Mouse (Mus musculus): ENCODE measurements around the gene Mlph. TPM values are rescaled to one million over a fixed set of nuclear protein-coding genes. Genes with fewer than 3 reads are reported as not detected.
A peak's percentile ranks its signal among the peaks of the same experiment; 100 is the strongest.

The Mlph gene
- polyA plus RNA-seq, 1 experiment from 2014 or later: 0.51 TPM

DNA sequence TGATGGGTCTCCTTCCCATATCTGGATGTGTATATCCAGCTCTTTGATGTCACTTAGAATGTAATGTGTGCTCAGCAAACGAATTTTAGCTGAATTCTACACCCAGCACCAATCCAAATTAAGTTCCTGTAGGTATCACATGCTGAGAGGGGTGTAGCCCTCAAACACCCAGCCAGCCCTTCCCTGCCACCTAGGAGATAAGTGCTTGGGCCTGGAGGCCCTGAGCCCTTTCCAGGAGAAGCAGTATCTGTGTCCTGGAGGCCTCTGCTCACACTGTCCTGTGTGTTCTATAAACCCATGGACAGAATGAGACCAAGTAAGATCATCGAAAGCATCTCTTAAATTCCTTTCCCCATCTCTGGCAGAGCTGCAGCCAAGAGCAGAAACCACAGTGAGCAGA, 32.4 kb downstream of the Mlph start:
- 70% methylated on average over 2 of the region's 2 CpGs for WGBS
- H3K27ac ChIP-seq: no peak overlapping the region
- no peak overlapping the region for H3K4me2 ChIP-seq (replicated peaks)
- no peaks in the 10 kb centered on the region for H3K27me3 ChIP-seq
- H3K9me3 ChIP-seq: no peaks in the 10 kb centered on the region
- no peak overlapping the region for H3K9ac ChIP-seq
- H3K36me3 ChIP-seq: no peaks in the 10 kb centered on the region
- no peak for ATAC-seq (ENCODE audit: insufficient number of reproducible peaks, insufficient read depth, low FRiP score, low TSS enrichment)
- H3K4me3 ChIP-seq: no peak overlapping the region
- H3K4me1 ChIP-seq: no peaks in the 10 kb centered on the region

DNA sequence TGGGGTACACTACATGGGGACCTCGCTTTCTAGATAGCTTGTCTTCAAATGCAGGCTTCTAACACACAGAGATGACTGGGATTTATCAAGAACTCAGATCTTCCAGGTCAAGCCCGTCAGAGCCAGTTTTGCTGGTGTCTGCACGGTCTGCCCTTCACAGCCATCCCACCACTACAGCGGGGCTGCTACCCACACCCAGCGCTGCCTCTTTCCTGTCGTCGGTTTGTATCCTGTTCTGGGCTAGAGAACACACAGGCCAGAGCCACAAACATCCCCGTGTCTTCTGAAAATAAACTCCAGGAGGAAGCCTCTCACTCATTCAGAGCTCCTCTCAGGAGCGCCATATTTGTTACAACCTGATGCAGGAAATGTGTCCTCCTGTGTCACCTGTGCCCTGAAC, 34.4 kb downstream of the Mlph start:
- Histone ChIP-seq H3K27ac (no peak overlapping the region), H3K4me1 (no peaks in the 10 kb centered on the region), H3K9me3 (no peaks in the 10 kb centered on the region), H3K4me2 (replicated peaks) (no peak overlapping the region), H3K36me3 (no peaks in the 10 kb centered on the region), H3K4me3 (no peak overlapping the region), H3K27me3 (no peaks in the 10 kb centered on the region), H3K9ac (no peak overlapping the region)
- ATAC-seq (ENCODE audit: insufficient number of reproducible peaks, insufficient read depth, low FRiP score, low TSS enrichment): no peak
- 75% methylated on average over 9 of the region's 9 CpGs for WGBS

DNA sequence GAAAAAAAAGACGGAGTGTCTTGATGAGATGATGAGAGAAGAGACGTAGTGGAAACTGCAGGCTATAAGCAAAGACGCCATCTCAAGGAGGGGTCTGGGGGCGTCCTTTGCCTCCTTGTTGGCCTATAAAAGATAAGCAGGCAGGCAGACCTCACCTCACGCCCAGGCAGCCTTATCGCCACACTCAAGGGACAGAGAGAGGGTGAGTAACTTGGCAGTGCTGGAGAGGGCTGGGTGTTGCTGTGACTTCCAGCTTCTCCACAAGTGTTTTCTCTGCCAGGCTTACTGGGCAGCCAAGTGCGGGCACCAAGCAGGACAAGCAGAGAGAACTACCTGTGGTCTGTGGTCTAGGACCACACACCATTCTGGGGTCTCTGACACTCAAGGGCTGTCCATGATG, 36.8 kb downstream of the Mlph start:
- Histone ChIP-seq H3K9ac (no peak overlapping the region), H3K27ac (no peak overlapping the region), H3K4me2 (replicated peaks) (no peak overlapping the region), H3K4me3 (no peak overlapping the region), H3K36me3 (no peaks in the 10 kb centered on the region), H3K27me3 (no peaks in the 10 kb centered on the region), H3K4me1 (no peaks in the 10 kb centered on the region), H3K9me3 (no peaks in the 10 kb centered on the region)
- no peak for ATAC-seq (ENCODE audit: insufficient number of reproducible peaks, insufficient read depth, low FRiP score, low TSS enrichment)
- WGBS: 77% methylated on average over 7 of the region's 7 CpGs

DNA sequence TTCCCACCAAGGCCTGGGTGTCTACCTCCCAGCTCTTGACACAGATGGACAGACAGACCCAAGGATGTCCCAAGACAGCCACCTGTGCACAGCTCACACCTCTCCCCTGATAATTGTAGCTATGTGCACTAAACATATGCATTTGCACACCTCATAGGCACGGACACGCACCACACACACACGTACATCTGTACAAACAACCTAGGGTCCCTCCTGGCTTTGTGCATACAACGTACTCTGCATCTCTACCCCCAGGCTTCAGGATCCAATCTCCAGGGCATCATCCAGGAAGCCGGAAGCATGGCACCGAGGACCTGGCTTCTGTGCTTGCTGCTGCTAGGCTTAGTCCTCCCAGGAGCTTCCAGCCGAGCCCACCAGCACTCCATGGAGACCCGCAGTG, 37.9 kb downstream of the Mlph start, which contains the start of gene Prlh:
Gene Prlh (plus strand): TSS at position 301 of the 400 bp plus-strand sequence.
- Histone ChIP-seq H3K27me3 (no peaks in the 10 kb centered on the region), H3K27ac (no peak within 1 kb of the TSS), H3K36me3 (no peaks in the 10 kb centered on the region), H3K4me1 (no peaks in the 10 kb centered on the region), H3K9me3 (no peaks in the 10 kb centered on the region), H3K9ac (no peak within 1 kb of the TSS), H3K4me2 (replicated peaks) (no peak within 1 kb of the TSS), H3K4me3 (no peak within 1 kb of the TSS)
- ATAC-seq (ENCODE audit: insufficient number of reproducible peaks, insufficient read depth, low FRiP score, low TSS enrichment): no peak
- 80% methylated on average over 8 of the region's 8 CpGs for WGBS

DNA sequence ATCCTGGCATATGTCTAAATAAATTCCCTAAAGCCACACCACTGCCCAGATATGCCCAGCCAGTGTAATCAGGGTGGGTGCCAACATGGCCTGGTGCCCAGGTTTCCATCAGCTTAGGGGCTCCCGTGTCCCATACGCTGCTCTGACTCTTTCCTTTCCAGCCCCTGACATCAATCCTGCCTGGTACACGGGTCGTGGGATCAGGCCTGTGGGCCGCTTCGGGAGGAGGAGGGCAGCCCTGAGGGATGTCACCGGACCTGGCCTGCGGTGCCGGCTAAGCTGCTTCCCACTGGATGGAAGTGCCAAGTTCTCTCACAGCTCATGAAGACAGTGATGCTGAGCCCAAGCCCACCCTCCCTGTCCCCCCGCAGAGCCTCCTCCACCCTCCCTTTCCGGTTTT, 38.8 kb downstream of the Mlph start:
- WGBS: 75% methylated on average over 11 of the region's 11 CpGs
- Histone ChIP-seq H3K4me1 (no peaks in the 10 kb centered on the region), H3K27me3 (no peaks in the 10 kb centered on the region; the same call in 1 of the 2 replicates), H3K4me2 (replicated peaks) (no peak overlapping the region), H3K9me3 (no peaks in the 10 kb centered on the region), H3K27ac (no peak overlapping the region), H3K4me3 (no peak overlapping the region), H3K9ac (no peak overlapping the region), H3K36me3 (no peaks in the 10 kb centered on the region)
- ATAC-seq (ENCODE audit: insufficient number of reproducible peaks, insufficient read depth, low FRiP score, low TSS enrichment): no peak

DNA sequence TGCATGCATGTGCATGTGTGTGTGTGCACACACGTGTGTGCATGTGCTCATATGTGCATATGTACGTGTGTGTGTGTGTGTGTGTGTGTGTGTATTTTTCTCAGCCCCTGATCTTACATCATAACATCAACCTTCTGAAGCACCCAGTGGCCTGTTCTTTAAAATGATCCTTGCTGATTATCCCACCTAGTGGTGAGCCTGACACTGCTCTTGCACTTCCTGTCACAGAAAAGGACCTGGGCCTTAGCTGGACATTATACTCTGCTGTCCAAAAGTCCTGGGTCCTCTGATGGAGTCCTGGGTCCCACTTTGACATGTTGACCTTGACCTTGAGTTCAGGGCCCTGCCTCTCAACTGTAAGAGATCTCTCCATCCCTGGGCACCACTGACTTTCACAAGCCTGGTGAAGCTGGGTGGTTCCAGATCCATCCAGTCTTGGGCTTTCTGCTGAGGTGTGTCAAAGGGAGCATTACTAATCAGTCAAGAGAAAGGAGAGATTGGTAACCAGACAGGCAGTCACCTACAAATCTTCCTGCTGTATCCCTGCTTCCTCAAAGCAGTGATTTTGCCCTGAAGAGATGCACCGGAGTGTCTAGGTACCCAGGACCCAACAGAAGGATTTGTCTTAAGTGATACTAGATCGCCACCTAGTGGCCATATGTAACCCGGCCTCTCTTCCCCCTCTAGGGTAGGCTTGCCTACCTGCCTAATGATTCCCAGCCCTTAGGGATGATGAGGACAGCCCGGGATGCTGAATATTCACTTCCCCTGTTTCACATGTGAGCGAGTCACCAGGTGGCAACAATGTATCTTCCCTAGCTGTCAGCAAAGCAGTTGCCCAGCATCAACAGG, 41.6 kb downstream of the Mlph start:
- H3K4me1 ChIP-seq: no peaks in the 10 kb centered on the region
- no peaks in the 10 kb centered on the region for H3K36me3 ChIP-seq
- no peak overlapping the region for H3K4me2 ChIP-seq (replicated peaks)
- no peaks in the 10 kb centered on the region; the same call in 1 of the 2 replicates for H3K27me3 ChIP-seq
- peak; percentile 76; the same call in 1 of the 2 replicates for ATAC-seq (ENCODE audit: insufficient number of reproducible peaks, insufficient read depth, low FRiP score, low TSS enrichment)
- H3K9ac ChIP-seq: no peak overlapping the region
- H3K27ac ChIP-seq: no peak overlapping the region
- 28% methylated on average over 7 of the region's 7 CpGs for WGBS
- no peak overlapping the region for H3K4me3 ChIP-seq
- H3K9me3 ChIP-seq: no peaks in the 10 kb centered on the region

DNA sequence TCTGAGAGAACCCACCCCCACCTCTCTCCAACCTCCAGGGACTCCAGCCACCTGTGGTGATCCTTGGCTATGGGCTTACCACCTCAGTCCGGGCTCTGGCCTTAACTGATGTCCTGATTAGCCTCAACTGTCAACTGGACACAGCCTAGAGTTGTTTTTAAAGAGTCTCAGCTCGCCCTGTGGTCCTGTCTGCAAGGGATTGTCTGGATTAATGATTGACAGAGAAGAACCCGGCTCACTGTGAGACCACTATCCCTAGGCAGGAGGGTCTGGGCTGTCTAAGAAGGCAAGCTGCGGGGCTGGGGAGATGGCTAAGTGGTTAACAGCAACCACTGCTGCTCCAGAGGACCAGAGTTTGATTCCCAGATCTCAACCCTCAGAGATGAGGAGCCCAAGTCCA, 47.6 kb downstream of the Mlph start:
- Histone ChIP-seq H3K4me3 (no peak overlapping the region), H3K27ac (no peak overlapping the region), H3K4me1 (peaks cover 15% of the 10 kb centered on the region; the same call in 1 of the 2 replicates), H3K4me2 (replicated peaks) (no peak overlapping the region), H3K36me3 (no peaks in the 10 kb centered on the region), H3K27me3 (no peaks in the 10 kb centered on the region; the same call in 1 of the 2 replicates), H3K9ac (no peak overlapping the region), H3K9me3 (no peaks in the 10 kb centered on the region)
- no peak for ATAC-seq (ENCODE audit: insufficient number of reproducible peaks, insufficient read depth, low FRiP score, low TSS enrichment)
- WGBS: 36% methylated on average over 4 of the region's 4 CpGs

DNA sequence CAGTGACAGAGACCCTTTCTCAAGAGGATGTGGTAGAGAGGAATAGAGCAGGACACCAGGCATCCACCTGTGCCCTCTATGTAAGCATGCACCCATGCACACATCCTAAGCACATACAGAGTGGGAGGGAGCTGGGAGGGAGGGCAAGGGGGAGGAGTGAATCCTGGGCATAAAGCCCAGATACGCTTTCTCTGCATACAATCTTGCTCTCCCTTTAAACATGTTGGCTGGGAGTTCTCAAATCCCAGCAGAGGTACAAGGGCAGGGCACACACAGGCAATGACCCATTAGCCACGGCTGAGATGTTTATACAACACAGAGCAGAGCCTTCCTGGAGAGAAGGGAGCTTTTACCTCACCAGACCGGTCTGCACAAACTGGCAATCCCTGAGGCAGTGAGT, 48.1 kb downstream of the Mlph start:
- Histone ChIP-seq H3K4me2 (replicated peaks) (no peak overlapping the region), H3K9ac (no peak overlapping the region), H3K27ac (no peak overlapping the region), H3K4me1 (peaks cover 15% of the 10 kb centered on the region; the same call in 1 of the 2 replicates), H3K4me3 (no peak overlapping the region), H3K27me3 (no peaks in the 10 kb centered on the region; the same call in 1 of the 2 replicates), H3K36me3 (no peaks in the 10 kb centered on the region), H3K9me3 (no peaks in the 10 kb centered on the region)
- 9% methylated on average over 3 of the region's 3 CpGs for WGBS
- ATAC-seq (ENCODE audit: insufficient number of reproducible peaks, insufficient read depth, low FRiP score, low TSS enrichment): peak; percentile 61; the same call in 1 of the 2 replicates

DNA sequence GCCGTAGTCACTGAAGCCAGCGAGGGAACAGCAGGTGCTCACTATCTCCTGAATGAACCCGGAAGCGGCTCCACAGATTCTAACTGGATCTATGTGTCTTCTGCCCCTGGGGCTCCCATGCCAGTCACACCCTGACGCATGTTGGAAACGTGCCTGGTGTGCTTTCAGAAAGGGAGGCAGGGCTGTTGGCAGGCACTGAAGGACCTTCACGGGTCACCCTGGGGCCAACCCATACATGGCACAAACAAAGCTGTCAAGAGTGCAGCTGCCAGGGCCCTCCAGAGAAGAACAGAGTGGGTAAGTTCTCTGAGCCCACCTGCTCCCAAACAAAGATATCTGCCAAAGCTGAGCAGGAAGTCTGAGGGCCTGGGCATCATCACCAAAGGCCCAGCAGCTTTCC, 52.7 kb downstream of the Mlph start:
- Histone ChIP-seq H3K27me3 (no peaks in the 10 kb centered on the region), H3K4me2 (replicated peaks) (no peak overlapping the region), H3K9ac (no peak overlapping the region), H3K9me3 (no peaks in the 10 kb centered on the region), H3K4me1 (peaks cover 37% of the 10 kb centered on the region), H3K36me3 (no peaks in the 10 kb centered on the region), H3K4me3 (no peak overlapping the region), H3K27ac (no peak overlapping the region)
- 76% methylated on average over 7 of the region's 7 CpGs for WGBS
- ATAC-seq (ENCODE audit: insufficient number of reproducible peaks, insufficient read depth, low FRiP score, low TSS enrichment): no peak

DNA sequence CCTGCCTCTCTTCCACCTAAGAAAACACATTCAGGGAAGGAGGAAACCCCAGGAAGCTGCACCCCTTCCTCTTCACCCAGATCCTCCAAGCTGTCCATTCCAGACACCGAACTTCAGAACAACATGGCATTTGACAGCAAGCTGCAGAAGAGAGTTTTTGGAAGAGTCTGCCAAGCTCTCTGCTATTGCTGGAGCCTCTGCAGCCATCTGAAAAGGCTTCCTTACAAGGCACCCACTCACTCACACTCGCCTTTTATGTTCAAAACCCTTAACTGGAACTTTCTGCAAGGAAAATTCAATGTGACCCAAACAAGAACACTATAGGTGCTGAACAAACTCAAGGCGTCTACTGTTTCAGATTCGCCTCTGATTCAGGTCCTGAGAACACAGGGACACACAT, 53.8 kb downstream of the Mlph start:
- Histone ChIP-seq H3K4me2 (replicated peaks) (no peak overlapping the region), H3K27ac (no peak overlapping the region), H3K4me1 (peaks cover 35% of the 10 kb centered on the region), H3K36me3 (no peaks in the 10 kb centered on the region), H3K9me3 (no peaks in the 10 kb centered on the region), H3K9ac (no peak overlapping the region), H3K4me3 (no peak overlapping the region), H3K27me3 (no peaks in the 10 kb centered on the region)
- 81% methylated on average over 4 of the region's 4 CpGs for WGBS
- no peak for ATAC-seq (ENCODE audit: insufficient number of reproducible peaks, insufficient read depth, low FRiP score, low TSS enrichment)

DNA sequence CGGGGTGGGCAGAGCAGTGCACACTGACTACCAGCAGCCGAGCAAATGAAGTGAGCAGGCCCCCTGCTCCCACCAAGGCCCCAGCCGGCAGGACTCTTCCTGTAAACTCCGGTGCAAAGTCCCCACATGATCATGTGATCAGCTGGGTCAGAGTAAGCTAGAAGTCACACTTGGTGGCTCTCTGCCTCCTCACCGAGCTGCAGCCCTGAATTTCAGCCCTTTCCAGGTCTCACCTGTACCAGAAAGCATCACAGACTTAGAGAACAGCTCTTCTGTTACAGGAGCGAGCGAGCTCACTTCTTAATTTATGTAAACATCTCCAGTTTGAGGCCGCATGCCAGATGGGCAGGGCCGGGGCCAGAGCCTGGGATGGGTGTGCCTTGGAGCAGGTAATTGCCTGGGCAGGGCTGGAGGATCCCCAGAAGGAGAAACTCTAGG, 54.5 kb downstream of the Mlph start, which contains the start of gene Rab17:
Gene Rab17 (minus strand): TSS at position 315 of the 438 bp plus-strand sequence.
- 0 out of 2 replicates have a peak within 1 kb of the TSS, but pooled peaks have one; percentile 11 for H3K27ac ChIP-seq
- H3K4me3 ChIP-seq: no peak within 1 kb of the TSS
- peaks cover 33% of the 10 kb centered on the region for H3K4me1 ChIP-seq
- H3K27me3 ChIP-seq: no peaks in the 10 kb centered on the region
- no peaks in the 10 kb centered on the region for H3K36me3 ChIP-seq
- WGBS: 19% methylated on average over 9 of the region's 9 CpGs
- ATAC-seq (ENCODE audit: insufficient number of reproducible peaks, insufficient read depth, low FRiP score, low TSS enrichment): no peak
- 0 out of 2 replicates have a peak within 1 kb of the TSS, but pooled peaks have one; percentile 15 for H3K4me2 ChIP-seq (replicated peaks)
- no peak within 1 kb of the TSS for H3K9ac ChIP-seq
- H3K9me3 ChIP-seq: no peaks in the 10 kb centered on the region

DNA sequence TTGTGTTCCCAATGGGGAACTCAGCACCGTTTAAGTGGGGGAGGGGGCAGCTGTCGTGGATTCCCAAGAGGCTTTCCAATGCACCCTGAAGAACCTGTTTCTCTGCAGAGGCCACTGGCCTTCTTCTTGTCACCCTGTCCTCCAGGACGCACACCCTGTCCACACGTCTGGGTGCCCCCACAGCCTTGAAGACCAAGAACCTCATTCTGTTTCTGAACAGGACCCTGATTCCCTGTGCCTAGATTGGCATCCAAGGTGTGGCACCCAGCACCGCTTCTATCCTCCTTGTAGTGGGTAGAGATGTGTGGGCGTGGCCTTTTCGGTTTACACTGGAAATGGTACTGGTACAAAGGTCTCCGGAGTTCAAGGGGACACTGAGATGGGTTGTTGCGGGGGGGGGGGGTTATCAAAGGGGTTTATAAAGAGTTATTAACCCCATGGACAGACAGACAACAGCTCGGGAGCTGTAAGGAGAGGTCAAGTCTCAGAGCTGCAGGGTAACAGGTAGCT, 55.1 kb downstream of the Mlph start:
- Histone ChIP-seq H3K9me3 (no peaks in the 10 kb centered on the region), H3K27me3 (no peaks in the 10 kb centered on the region), H3K4me2 (replicated peaks) (no peak overlapping the region), H3K4me3 (no peak overlapping the region), H3K4me1 (peaks cover 36% of the 10 kb centered on the region), H3K9ac (no peak overlapping the region), H3K36me3 (no peaks in the 10 kb centered on the region), H3K27ac (no peak overlapping the region)
- 77% methylated on average over 10 of the region's 10 CpGs for WGBS
- no peak for ATAC-seq (ENCODE audit: insufficient number of reproducible peaks, insufficient read depth, low FRiP score, low TSS enrichment)
